Comparison of ENCODE assay signal across 9 mouse cellular contexts in the genomic region with DNA sequence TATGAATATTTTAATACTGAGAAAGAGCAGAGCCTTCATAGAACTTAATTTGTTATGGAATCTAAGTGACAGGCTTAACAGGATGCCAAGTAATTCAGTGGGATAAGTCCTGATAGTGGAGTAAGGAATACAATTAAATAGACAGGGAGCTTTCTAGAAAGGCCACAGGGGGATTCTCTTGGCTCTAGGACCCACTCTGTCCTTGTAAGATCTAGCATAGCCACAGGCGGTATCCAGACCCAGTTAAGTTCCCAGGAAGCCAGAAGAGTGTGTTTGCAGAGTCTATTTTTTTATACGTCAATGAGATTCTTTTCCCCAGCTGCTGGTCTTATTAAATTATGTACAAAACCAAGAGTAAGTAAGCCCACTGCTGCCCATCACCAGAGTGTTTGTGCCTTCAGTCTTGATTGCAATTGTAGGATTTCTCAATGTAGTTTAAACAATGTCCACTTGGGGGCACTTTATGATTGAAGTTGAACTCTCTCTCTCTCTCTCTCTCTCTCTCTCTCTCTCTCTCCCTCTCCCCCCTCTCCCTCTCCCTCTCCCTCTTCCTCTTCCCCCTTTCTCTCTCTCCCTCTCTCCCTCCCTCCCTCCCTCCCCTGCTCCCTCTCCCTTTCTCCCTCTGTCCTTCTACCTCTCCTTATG. TPM values are rescaled to one million over a fixed set of nuclear protein-coding genes. Genes with fewer than 3 reads are reported as not detected.
DNase-seq lines count a peak whose midpoint lies in the region; ATAC-seq and TF ChIP-seq lines count a peak whose summit lies in the region.
"Had no signal": no experiment of that assay in that cellular context is flagged by ENCODE, and none has a peak within 500 bp of the region (broad histone marks: within the 10 kb centered on the region; RNA-seq: fewer than 3 reads in every experiment).

No protein-coding gene starts in this region.

- no peak for TF ChIP-seq EP300 in lung, postnatal 0 days (IDR thresholded peaks at IDR 0.05)

- no peak overlapping the region for H3K4me3 ChIP-seq in forebrain, embryonic 15.5 days
- no peak overlapping the region for H3K4me3 ChIP-seq in forebrain, embryonic 12.5 days (replicated peaks)
- no peak overlapping the region for H3K4me3 ChIP-seq in lung, postnatal 0 days (ENCODE audit: low read depth, low read length)
- no peak overlapping the region for H3K4me3 ChIP-seq in forebrain, embryonic 16.5 days (replicated peaks; ENCODE audit: low read length)
- H3K4me3 ChIP-seq: liver, embryonic 15.5 days had no signal

- H3K4me2 ChIP-seq in forebrain, embryonic 15.5 days (replicated peaks) = no peak overlapping the region
- no peak overlapping the region for H3K4me2 ChIP-seq in forebrain, embryonic 12.5 days
- H3K4me2 ChIP-seq in lung, postnatal 0 days (replicated peaks; ENCODE audit: low read depth, low read length) = no peak overlapping the region
- H3K4me2 ChIP-seq in forebrain, embryonic 16.5 days (ENCODE audit: low read length) = no peak overlapping the region
- H3K4me2 ChIP-seq: liver, embryonic 15.5 days had no signal

- DNase-seq in lung, postnatal 0 days (ENCODE audit: low spot score) = peak; percentile 9
- DNase-seq in lung, adult 18-20 months = no peak
- peak; percentile 29 for DNase-seq in retina, postnatal 7 days (ENCODE audit: low read depth, low spot score)
- DNase-seq in gastrocnemius, postnatal 14 days = no peak
- DNase-seq in ovary, postnatal 14 days (ENCODE audit: low spot score) = no peak

- no peaks in the 10 kb centered on the region for H3K4me1 ChIP-seq in forebrain, embryonic 15.5 days
- no peaks in the 10 kb centered on the region for H3K4me1 ChIP-seq in forebrain, embryonic 12.5 days
- H3K4me1 ChIP-seq in lung, postnatal 0 days (ENCODE audit: insufficient read depth, low read depth, low read length) = no peaks in the 10 kb centered on the region
- no peaks in the 10 kb centered on the region for H3K4me1 ChIP-seq in forebrain, embryonic 16.5 days (replicated peaks; ENCODE audit: control insufficient read depth, insufficient read depth, low read length)
- H3K4me1 ChIP-seq: liver, embryonic 15.5 days had no signal

- H3K9me3 ChIP-seq in forebrain, embryonic 15.5 days = no peaks in the 10 kb centered on the region
- H3K9me3 ChIP-seq in forebrain, embryonic 12.5 days = no peaks in the 10 kb centered on the region
- H3K9me3 ChIP-seq in lung, postnatal 0 days (ENCODE audit: low read length) = no peaks in the 10 kb centered on the region
- no peaks in the 10 kb centered on the region for H3K9me3 ChIP-seq in forebrain, embryonic 16.5 days (ENCODE audit: control insufficient read depth, low read length)
- H3K9me3 ChIP-seq: liver, embryonic 15.5 days had no signal

- no peaks in the 10 kb centered on the region for H3K36me3 ChIP-seq in forebrain, embryonic 15.5 days
- no peaks in the 10 kb centered on the region for H3K36me3 ChIP-seq in forebrain, embryonic 12.5 days (replicated peaks)
- H3K36me3 ChIP-seq in lung, postnatal 0 days (ENCODE audit: insufficient read depth, low read length) = no peaks in the 10 kb centered on the region
- no peaks in the 10 kb centered on the region for H3K36me3 ChIP-seq in forebrain, embryonic 16.5 days (ENCODE audit: control insufficient read depth, insufficient read depth)
- H3K36me3 ChIP-seq: liver, embryonic 15.5 days had no signal

- no peak overlapping the region for H3K27ac ChIP-seq in forebrain, embryonic 15.5 days (replicated peaks)
- no peak overlapping the region for H3K27ac ChIP-seq in forebrain, embryonic 12.5 days
- H3K27ac ChIP-seq in lung, postnatal 0 days (ENCODE audit: low read length) = no peak overlapping the region
- no peak overlapping the region for H3K27ac ChIP-seq in forebrain, embryonic 16.5 days (ENCODE audit: low read length)
- H3K27ac ChIP-seq: liver, embryonic 15.5 days had no signal

- intact Hi-C loops in gastrocnemius, postnatal 14 days (cut with DNase I; ENCODE audit: low total_unique reads) = no loop called here

- TF ChIP-seq CTCF in lung, postnatal 0 days (IDR thresholded peaks at IDR 0.05) = peak; percentile 46

- no peaks in the 10 kb centered on the region for H3K27me3 ChIP-seq in forebrain, embryonic 15.5 days
- no peaks in the 10 kb centered on the region for H3K27me3 ChIP-seq in forebrain, embryonic 12.5 days
- no peaks in the 10 kb centered on the region for H3K27me3 ChIP-seq in lung, postnatal 0 days (replicated peaks; ENCODE audit: insufficient read depth, low read length)
- peaks cover 2% of the 10 kb centered on the region for H3K27me3 ChIP-seq in forebrain, embryonic 16.5 days (replicated peaks; ENCODE audit: control insufficient read depth, insufficient read depth, low read length)
- H3K27me3 ChIP-seq: liver, embryonic 15.5 days had no signal

- 59% methylated on average over 2 of the region's 2 CpGs for WGBS in forebrain, embryonic 15.5 days
- 73% methylated on average over 2 of the region's 2 CpGs for WGBS in forebrain, embryonic 12.5 days
- 57% methylated on average over 2 of the region's 2 CpGs for WGBS in lung, postnatal 0 days
- WGBS in forebrain, embryonic 16.5 days = 67% methylated on average over 2 of the region's 2 CpGs

- peak; percentile 43; the same call in 1 of the 2 replicates for ATAC-seq in forebrain, embryonic 15.5 days (replicated peaks)
- no peak for ATAC-seq in forebrain, embryonic 12.5 days (ENCODE audit: low FRiP score)
- no peak for ATAC-seq in lung, postnatal 0 days
- ATAC-seq in forebrain, embryonic 16.5 days = peak; percentile 40; the same call in 1 of the 2 replicates

- no peak overlapping the region for H3K9ac ChIP-seq in forebrain, embryonic 15.5 days (replicated peaks)
- no peak overlapping the region for H3K9ac ChIP-seq in forebrain, embryonic 12.5 days
- no peak overlapping the region for H3K9ac ChIP-seq in lung, postnatal 0 days (replicated peaks; ENCODE audit: low read depth)
- no peak overlapping the region for H3K9ac ChIP-seq in forebrain, embryonic 16.5 days (replicated peaks; ENCODE audit: low read depth, low read length)
- H3K9ac ChIP-seq: liver, embryonic 15.5 days had no signal

RNA-seq across cellular contexts. Expression of a gene that starts 32.4 kb away (rescaled TPM):
- polyA plus RNA-seq in forebrain, embryonic 15.5 days (2015; fragmentation: Nextera tagmentation; extraction: Ambion mirVana) = not detected in 2 replicates
- polyA plus RNA-seq in forebrain, embryonic 12.5 days (2016; fragmentation: Nextera tagmentation; extraction: Ambion mirVana) = not detected in 2 replicates
- polyA plus RNA-seq in lung, postnatal 0 days (2015; fragmentation: Nextera tagmentation; extraction: Ambion mirVana) = not detected in 2 replicates
- polyA plus RNA-seq in forebrain, embryonic 16.5 days (2015; fragmentation: Nextera tagmentation; extraction: Ambion mirVana) = not detected in 2 replicates
- total RNA-seq in gastrocnemius, postnatal 14 days (2021) = not detected

Comparison
In these comparisons a context has a peak if more than half of its experiments do, and no peak if none do; other contexts are left out.
1. ATAC-seq: peak in forebrain, embryonic 15.5 days (single experiment) and forebrain, embryonic 16.5 days (single experiment); none in forebrain, embryonic 12.5 days (single experiment) and lung, postnatal 0 days (single experiment).
2. DNase-seq: peak in lung, postnatal 0 days (single experiment) and retina, postnatal 7 days (single experiment); none in lung, adult 18-20 months (0 of 2), gastrocnemius, postnatal 14 days (single experiment) and ovary, postnatal 14 days (single experiment).